Mouse (Mus musculus): ENCODE data around the gene Nfia. TPM values are rescaled to one million over a fixed set of nuclear protein-coding genes. Genes with fewer than 3 reads are reported as not detected.

Nfia gene
- total RNA-seq, 2 experiments from 2014 or later: 196 to 199 TPM

DNA sequence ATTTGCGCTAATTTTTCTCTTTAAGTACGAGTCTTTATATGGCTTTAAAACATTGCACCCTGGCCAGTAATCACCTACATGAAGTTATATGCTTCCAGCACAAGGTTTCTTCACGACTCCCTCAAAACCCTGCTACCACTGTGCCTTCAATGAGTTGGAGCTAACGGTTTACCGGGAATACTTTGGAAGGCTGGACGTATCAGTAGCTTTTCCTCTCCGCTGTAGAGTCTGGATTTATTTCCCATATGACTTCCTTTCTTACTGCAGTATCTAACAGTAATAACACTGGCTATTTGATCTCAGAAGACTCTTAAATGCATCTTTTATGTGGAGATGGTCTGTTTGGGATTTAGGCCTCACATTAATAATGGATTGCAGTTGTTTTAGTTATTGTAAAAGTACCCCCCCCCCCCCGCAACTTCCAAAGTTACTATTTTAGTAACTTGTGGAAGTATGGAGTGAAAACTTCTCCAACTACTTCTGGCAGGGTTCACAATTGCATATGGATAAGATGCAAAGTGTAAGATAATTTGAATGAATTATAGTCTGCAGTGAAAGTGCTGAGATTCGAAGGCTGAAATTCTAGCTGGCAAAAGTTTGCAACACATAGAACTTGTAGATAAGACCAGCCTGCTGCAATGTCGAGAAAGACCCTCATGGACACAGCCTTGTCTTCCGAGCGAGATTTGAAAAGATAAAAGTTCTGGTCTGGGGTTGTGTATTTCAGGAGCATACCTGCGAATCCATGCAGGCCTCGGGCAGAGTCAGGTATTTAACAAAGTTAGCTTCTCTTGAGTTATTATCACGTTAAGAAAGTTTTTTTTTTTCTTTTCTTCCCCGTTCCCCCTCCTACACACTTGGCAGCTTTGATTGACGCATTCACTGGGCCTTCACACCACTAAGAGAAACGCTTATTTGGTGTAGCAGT lies 6.7 kb downstream of the Nfia start:
- intact Hi-C loops (cut with DNase I): loop anchor here (2.0 to 5.0 kb wide), 5 partner anchors 33 to 543 kb away; no protein-coding TSS in a partner anchor
- DNase-seq: peak; percentile 56 to 67

- intact Hi-C loops (cut with DNase I): no loop called here
- DNase-seq: peak; percentile 61 to 62
Observed at GRCm38 (mm10) chr4:97780024-97780423, 7.5 kb downstream of the Nfia start.

GRCm38 (mm10) chr4:97780666-97781435 lies 8.3 kb downstream of the Nfia start:
- intact Hi-C loops (cut with DNase I): no loop called here

GRCm38 (mm10) chr4:97782069-97782468 lies 9.5 kb downstream of the Nfia start:
- DNase-seq: no peak
- intact Hi-C loops (cut with DNase I): no loop called here

More at GRCm38 (mm10) chr4:97780666-97781435, 8.3 kb downstream of the Nfia start:
- no peak for DNase-seq

DNA sequence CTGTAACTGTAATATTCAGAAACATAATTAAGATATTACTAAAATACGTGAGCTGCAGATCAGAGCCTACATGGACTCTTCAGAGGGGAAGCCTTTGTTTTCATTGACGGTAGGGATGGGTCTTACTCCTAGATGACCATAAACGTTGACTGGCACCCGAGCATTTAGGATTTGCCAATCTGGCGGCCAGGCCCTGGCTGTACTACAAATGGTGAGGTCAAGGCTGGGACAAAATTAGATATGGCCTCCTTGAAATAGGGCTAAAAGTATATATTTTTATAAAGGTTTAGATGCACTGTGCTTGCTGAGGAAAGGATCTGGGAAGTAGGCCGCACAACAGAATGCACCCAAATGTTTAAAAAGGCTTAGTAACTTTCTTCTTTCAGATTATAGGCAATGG lies 10.0 kb downstream of the Nfia start:
- no peak for DNase-seq
- intact Hi-C loops (cut with DNase I): no loop called here

- no peak for DNase-seq
- intact Hi-C loops (cut with DNase I): no loop called here
Observed at GRCm38 (mm10) chr4:97783073-97783879, 10.7 kb downstream of the Nfia start.

- intact Hi-C loops (cut with DNase I): no loop called here
Observed at GRCm38 (mm10) chr4:97784236-97784635, 11.7 kb downstream of the Nfia start.

GRCm38 (mm10) chr4:97785547-97786271 lies 13.2 kb downstream of the Nfia start:
- intact Hi-C loops (cut with DNase I): no loop called here
- no peak for DNase-seq

More at GRCm38 (mm10) chr4:97784236-97784635, 11.7 kb downstream of the Nfia start:
- no peak for DNase-seq

DNA sequence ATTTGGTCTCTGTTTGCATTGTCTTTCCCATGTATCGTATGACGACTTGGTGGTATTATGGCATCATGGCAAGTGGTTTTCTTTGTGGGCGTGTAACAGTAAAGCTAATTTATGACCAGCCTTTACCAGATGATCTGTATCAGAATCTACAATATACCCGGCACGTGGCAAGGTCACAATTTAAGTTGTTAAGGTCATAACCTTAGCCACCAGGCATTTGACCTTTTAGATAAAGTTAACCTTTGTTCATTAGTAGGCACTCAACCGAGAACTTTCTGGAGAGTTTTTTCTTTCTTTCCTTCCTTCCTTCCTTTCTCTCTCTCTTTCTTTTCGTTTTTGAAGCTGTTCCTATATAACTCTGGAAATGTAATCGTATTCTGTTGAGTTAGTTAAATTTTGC lies 14.0 kb downstream of the Nfia start:
- intact Hi-C loops (cut with DNase I): no loop called here
- DNase-seq: no peak

GRCm38 (mm10) chr4:97787515-97787914 lies 15.0 kb downstream of the Nfia start:
- intact Hi-C loops (cut with DNase I): no loop called here

DNA sequence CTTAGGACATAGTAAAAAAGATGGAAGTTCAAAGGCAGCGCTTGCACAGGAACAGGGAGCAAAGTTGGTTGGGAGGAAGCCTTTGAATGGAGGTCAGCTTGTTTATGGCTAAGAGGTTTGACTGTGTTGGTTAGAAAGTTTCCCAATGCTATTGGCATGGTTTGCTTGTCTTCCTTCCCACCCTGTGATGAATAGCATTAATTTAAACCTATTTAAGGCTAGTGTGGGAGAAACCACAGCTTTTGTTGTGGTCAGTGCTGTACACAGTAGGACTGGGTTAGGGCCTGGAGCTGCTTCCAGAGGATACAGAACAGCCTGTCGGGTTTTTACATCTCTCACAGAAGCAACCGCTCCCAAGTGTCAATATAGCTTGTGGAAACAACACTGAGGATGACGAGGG lies 16.0 kb downstream of the Nfia start:
- intact Hi-C loops (cut with DNase I): no loop called here
- no peak for DNase-seq

More at GRCm38 (mm10) chr4:97787515-97787914, 15.0 kb downstream of the Nfia start:
- no peak for DNase-seq

DNA sequence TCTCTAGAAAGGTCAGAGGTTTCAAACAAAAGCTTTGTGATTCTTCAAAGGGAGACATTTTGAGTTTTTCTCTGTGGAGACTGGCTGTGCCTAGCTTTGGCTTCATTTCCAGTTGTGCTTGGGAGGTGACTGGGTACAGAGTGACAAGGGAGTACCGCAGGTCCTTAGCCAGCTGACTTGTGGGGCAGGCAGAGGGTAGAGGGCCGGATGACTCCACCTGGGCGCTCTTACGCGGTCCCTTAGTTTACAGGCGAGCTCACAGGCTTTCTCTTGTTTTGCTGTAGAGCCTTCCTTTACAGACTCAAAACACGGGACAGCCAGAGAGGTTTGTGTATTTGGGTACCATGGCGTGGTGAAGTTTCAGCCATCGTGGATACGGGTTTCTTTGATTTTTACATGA lies 21.4 kb downstream of the Nfia start:
- no peak for DNase-seq
- intact Hi-C loops (cut with DNase I): no loop called here

GRCm38 (mm10) chr4:97794865-97795264 lies 22.3 kb downstream of the Nfia start:
- intact Hi-C loops (cut with DNase I): no loop called here
- no peak for DNase-seq

- intact Hi-C loops (cut with DNase I): no loop called here
Observed at GRCm38 (mm10) chr4:97795957-97796356, 23.4 kb downstream of the Nfia start.

GRCm38 (mm10) chr4:97796505-97796904 lies 24.0 kb downstream of the Nfia start:
- DNase-seq: no peak
- intact Hi-C loops (cut with DNase I): no loop called here

More at GRCm38 (mm10) chr4:97795957-97796356, 23.4 kb downstream of the Nfia start:
- DNase-seq: no peak

DNA sequence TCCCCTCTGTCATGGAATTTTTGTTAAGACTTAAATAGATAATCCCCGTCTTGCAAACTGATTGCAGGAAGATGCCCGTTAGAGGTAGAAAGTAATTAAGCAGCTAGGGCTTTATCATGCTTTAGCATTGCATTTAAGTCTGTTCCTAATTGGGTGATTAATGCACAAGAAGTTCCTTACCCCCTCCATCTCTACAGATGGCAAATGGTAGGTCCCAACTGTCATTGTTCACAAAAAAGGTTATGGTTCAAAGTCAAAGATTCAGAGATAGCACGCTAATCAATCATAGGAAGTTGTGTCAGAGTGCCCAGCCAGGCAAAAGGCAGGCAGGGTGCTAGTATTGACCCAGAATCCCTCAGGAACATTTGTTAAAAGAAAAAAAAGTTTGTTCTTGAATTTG lies 31.3 kb downstream of the Nfia start:
- intact Hi-C loops (cut with DNase I): no loop called here
- no peak for DNase-seq

DNA sequence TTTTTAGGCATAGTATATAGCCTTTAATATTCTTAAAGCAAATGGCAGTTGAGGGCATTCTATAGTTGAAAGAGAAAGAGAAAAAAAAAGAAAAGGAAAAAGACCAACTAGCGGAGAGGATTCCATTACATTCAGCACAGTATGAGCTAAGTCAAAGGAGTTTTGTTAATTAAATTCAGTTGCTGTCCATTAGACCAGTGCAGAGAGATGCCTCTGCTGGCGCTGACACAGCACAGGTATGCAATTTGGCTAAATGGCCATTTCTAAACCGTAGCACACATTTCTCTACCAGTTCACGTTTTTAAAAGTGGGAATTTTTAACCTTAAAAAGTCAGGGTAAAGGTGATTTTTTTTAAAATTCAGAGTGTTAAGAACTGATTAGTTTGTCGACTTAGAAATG lies 32.1 kb downstream of the Nfia start:
- DNase-seq: no peak
- intact Hi-C loops (cut with DNase I): no loop called here

GRCm38 (mm10) chr4:97805255-97805654 lies 32.7 kb downstream of the Nfia start:
- intact Hi-C loops (cut with DNase I): no loop called here
- peak; percentile 56 to 63 for DNase-seq

DNA sequence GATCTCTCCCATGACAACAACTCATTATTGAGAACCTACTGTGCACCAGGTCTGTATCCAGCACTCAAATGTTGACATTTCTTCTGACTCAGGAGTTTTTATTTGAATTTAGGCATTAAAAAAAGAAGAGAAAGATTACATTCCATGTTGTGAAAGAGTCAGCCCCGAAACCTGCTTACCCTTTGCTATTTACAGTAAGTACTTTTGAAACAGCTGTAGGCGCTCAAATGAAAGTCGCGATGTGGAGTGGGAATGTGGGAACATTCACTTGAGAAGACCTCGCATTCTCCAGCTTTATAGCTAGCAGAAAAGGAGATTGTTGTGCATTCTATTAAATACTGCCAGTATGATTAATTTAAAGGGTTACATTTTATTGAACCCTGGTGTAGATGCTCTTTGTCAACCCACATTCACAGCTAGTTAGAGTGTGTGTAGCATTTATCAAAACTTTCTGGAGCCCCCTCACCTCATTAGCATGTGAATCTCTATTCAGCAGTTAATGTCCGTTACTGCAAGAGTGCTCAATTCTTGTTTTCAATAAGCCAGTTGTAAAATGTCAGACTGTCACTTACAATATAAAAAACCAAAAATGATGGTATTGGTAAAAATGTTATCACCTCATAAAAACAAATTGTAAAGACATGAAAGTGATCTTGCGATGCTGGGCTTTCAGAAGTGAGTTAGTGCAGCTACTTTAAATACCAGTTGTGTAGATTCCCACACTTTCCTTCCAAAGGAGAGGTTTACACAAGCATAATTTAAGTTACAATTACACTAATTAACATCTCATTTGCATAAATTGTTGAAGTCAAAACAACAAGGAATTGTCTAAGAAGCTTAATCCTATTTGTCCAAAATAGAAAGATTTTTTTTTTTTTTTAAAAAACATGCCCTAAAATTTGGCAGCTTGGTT lies 33.6 kb downstream of the Nfia start:
- intact Hi-C loops (cut with DNase I): no loop called here
- no peak for DNase-seq
